Mouse (Mus musculus) midbrain, embryonic 14.5 days (tissue): ENCODE results near the gene Etv4. TPM values are rescaled to one million over a fixed set of nuclear protein-coding genes. Genes with fewer than 3 reads are reported as not detected.

Experiments used
- ATAC-seq: fragments of 200-750 bp; cut with Nextera tagmentation; 2 replicates; pipeline ENCODE4 v1.8.0; 2017; ENCODE audit warnings: moderate number of reproducible peaks, moderate library complexity; ENCODE audit not compliant: low FRiP score, low TSS enrichment
- DNase-seq: peaks from one replicate; pipeline ENCODE4 v3.0.0-alpha.2; 2015
- H3K27ac ChIP-seq: fragments of 300-500 bp; sonication (generic); replicated peaks from 2 replicates; pipeline ENCODE4 v1.5.1; 2014; ENCODE audit warnings: mild to moderate bottlenecking, low read depth, low read length, moderate library complexity
- H3K27me3 ChIP-seq: fragments of 300-500 bp; sonication (generic); 2 replicates; pipeline ENCODE4 v1.6.1; 2014; ENCODE audit warnings: low read length, control low read depth, mixed read lengths; ENCODE audit not compliant: control insufficient read depth, insufficient read depth
- H3K36me3 ChIP-seq: fragments of 300-500 bp; sonication (generic); 2 replicates; pipeline ENCODE4 v1.6.1; 2014; ENCODE audit warnings: low read length, control low read depth; ENCODE audit not compliant: control insufficient read depth, insufficient read depth
- H3K4me1 ChIP-seq: fragments of 300-500 bp; sonication (generic); 2 replicates; pipeline ENCODE4 v1.6.1; 2014; ENCODE audit warnings: mild to moderate bottlenecking, antibody characterized with exemption, low read length, control low read depth; ENCODE audit not compliant: control insufficient read depth, insufficient read depth
- H3K4me2 ChIP-seq: fragments of 300-500 bp; sonication (generic); 2 replicates; pipeline ENCODE4 v1.6.1; 2014; ENCODE audit warnings: mild to moderate bottlenecking, low read length, moderate library complexity
- H3K4me3 ChIP-seq: fragments of 300-500 bp; sonication (generic); replicated peaks from 2 replicates; pipeline ENCODE4 v1.5.1; 2014; ENCODE audit warnings: low read depth, low read length
- H3K9ac ChIP-seq: fragments of 300-500 bp; sonication (generic); replicated peaks from 2 replicates; pipeline ENCODE4 v1.6.1; 2014; ENCODE audit warnings: mild to moderate bottlenecking, low read length, moderate library complexity
- H3K9me3 ChIP-seq: fragments of 300-500 bp; sonication (generic); 2 replicates; pipeline ENCODE4 v1.6.1; 2016; ENCODE audit warnings: low read length, control low read depth, mixed read lengths; ENCODE audit not compliant: control insufficient read depth
- WGBS: fragments of 180-500 bp; shearing (Covaris S2); extraction: QIAGEN DNeasy Blood & Tissue Kit; methylation state at CpG from one replicate; pipeline ENCODE4 v1.1.7; 2014; 5-methylcytosine and 5-hydroxymethylcytosine counted together
- polyA plus RNA-seq: library from polyadenylated mRNA; unstranded; fragments of >200 nt; fragmentation: Nextera tagmentation; extraction: Ambion mirVana; gene quantifications from 2 replicates; pipeline ENCODE4 v1.2.1, GENCODE M21; 2014

Etv4 gene
- polyA plus RNA-seq, 1 experiment from 2014 or later = 4.0 TPM

DNA sequence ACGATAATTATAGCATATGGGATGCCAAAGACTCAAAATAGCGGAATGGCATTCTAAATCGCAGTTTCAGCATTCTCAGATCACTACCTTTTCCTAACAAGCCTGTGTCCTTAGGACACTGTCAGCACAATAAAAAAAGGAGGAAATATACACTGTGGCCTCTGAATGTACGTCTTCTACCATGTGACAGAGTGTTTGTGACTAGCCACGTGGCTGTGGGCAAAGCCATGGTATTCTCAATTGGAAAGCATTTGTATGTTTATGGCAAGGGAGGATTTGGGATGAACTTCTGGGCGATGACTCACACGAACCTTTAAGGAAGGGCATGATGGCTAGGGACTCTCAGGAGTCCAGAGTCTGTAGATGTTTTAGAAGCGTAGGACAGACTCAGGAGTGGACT is 60.1 kb downstream of the Etv4 start:
- H3K27ac ChIP-seq = no peak overlapping the region
- ATAC-seq (no peak), DNase-seq (no peak)

DNA sequence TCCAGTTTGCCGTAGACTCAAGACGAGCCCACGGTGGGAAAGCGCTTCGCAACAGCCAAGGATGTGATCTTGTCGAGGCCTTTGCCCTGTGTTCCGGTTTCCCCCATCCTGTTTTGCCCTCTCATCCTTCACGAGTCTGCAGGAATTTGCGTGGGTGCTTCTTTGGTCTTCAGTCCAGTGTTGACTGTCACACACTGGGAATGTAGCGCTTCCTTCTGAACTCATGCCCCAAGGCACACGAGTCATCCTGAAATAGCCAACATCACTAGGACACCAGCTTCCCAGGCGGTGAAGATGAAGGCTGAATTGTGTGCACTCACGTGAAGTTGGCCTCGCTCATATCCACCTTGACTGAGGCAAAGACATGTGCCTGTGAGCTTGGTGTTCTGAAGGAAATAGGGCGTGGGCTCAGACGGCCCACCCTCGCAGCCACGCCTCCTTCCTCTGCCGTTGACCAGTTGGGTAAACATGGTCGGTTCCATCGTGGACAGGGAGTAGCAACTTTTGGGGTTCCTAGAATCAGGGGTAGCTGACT is 65.1 kb downstream of the Etv4 start:
- 0 out of 2 replicates have a peak, but pooled peaks cover 4% of the 10 kb centered on the region for H3K4me1 ChIP-seq
- 85% methylated on average over 21 of the region's 21 CpGs for WGBS
- no peak for DNase-seq
- H3K27ac ChIP-seq = no peak overlapping the region
- no peaks in the 10 kb centered on the region for H3K27me3 ChIP-seq
- H3K4me2 ChIP-seq = no peak overlapping the region
- no peaks in the 10 kb centered on the region for H3K9me3 ChIP-seq
- ATAC-seq = no peak
- no peaks in the 10 kb centered on the region for H3K36me3 ChIP-seq
- H3K9ac ChIP-seq = no peak overlapping the region
- H3K4me3 ChIP-seq = no peak overlapping the region

More for the DNA sequence above, 60.1 kb downstream of the Etv4 start:
- Histone ChIP-seq H3K4me2 (no peak overlapping the region), H3K4me3 (no peak overlapping the region), H3K9ac (no peak overlapping the region), H3K36me3 (no peaks in the 10 kb centered on the region), H3K27me3 (no peaks in the 10 kb centered on the region), H3K4me1 (no peaks in the 10 kb centered on the region), H3K9me3 (no peaks in the 10 kb centered on the region)
- 84% methylated on average over 8 of the region's 8 CpGs for WGBS

Other genes starting within 250 kb of the Etv4 start
- gene Brca1, start 233.4 kb downstream of the Etv4 start, polyA plus RNA-seq = 1.6 and 4.1 TPM in 2 replicates
- gene Nbr1, start 233.2 kb downstream of the Etv4 start, polyA plus RNA-seq = 69.2 and 101 TPM in 2 replicates
- gene Tmem106a, start 203.1 kb downstream of the Etv4 start, polyA plus RNA-seq = 1.2 and 3.5 TPM in 2 replicates
- not detected in 2 replicates for gene Gm11634, start 186.1 kb downstream of the Etv4 start, polyA plus RNA-seq
- gene Rdm1, start 158.2 kb downstream of the Etv4 start, polyA plus RNA-seq = 13.2 and 14.0 TPM in 2 replicates
- gene Arl4d, start 119.8 kb downstream of the Etv4 start, polyA plus RNA-seq = 3.9 and 4.5 TPM in 2 replicates
- gene Dhx8, start 52.5 kb downstream of the Etv4 start, polyA plus RNA-seq = 29.2 and 35.4 TPM in 2 replicates
- gene Meox1, start 109.0 kb upstream of the Etv4 start, polyA plus RNA-seq = 0.25 and 0.40 TPM in 2 replicates
- not detected in 2 replicates for gene Sost, start 181.6 kb upstream of the Etv4 start, polyA plus RNA-seq
- not detected in 2 replicates for gene Cfap97d1, start 198.9 kb upstream of the Etv4 start, polyA plus RNA-seq
- gene Dusp3, start 201.6 kb upstream of the Etv4 start, polyA plus RNA-seq = 16.5 and 17.2 TPM in 2 replicates
- 45.4 and 54.2 TPM in 2 replicates for gene Mpp3, start 243.1 kb upstream of the Etv4 start, polyA plus RNA-seq